Mouse (Mus musculus): ENCODE measurements around the gene Grik5.

GRCm38 (mm10) chr7:25084621-25085020 lies 12.5 kb upstream of the Grik5 start:
- TF ChIP-seq CTCF (IDR thresholded peaks at IDR 0.05; ENCODE audit: low read depth, low read length): no peak
- TF ChIP-seq POLR2A (IDR thresholded peaks at IDR 0.05; ENCODE audit: borderline replicate concordance, low read depth, low read length): no peak

Data from bone marrow macrophage, adult 2 months (primary cell).